Mouse (Mus musculus) G1E (cell line): ENCODE measurements around the gene Rxfp3. TPM values are rescaled to one million over a fixed set of nuclear protein-coding genes. Genes with fewer than 3 reads are reported as not detected.

Experiments
- ATAC-seq: 2 replicates; pipeline ENCODE4 v1.8.0; 2016; ENCODE audit warnings: mild to moderate bottlenecking; ENCODE audit not compliant: insufficient number of reproducible peaks, poor library complexity, low FRiP score, severe bottlenecking; ENCODE audit errors: extremely low read depth
- DNase-seq: peaks from one replicate; pipeline ENCODE4 v3.0.0; 2012; ENCODE audit warnings: low spot score
- H3K27me3 ChIP-seq: 2 replicates; pipeline ENCODE4 v1.6.1; 2012; ENCODE audit warnings: mild to moderate bottlenecking, low read length, inconsistent platforms; ENCODE audit not compliant: insufficient read depth
- H3K36me3 ChIP-seq: replicated peaks from 2 replicates; pipeline ENCODE3; 2012; ENCODE audit warnings: mild to moderate bottlenecking, inconsistent platforms
- H3K4me1 ChIP-seq: 2 replicates; pipeline ENCODE4 v1.6.1; 2012; ENCODE audit warnings: low read depth, low read length, inconsistent platforms, mixed read lengths; ENCODE audit not compliant: insufficient read depth
- H3K4me3 ChIP-seq: 2 replicates; pipeline ENCODE4 v1.5.1; 2012; ENCODE audit warnings: low read depth, mild to moderate bottlenecking, inconsistent platforms, low read length, moderate library complexity, mixed read lengths
- H3K9me3 ChIP-seq: replicated peaks from 2 replicates; pipeline ENCODE4 v1.6.1; 2012; ENCODE audit warnings: inconsistent platforms
- CTCF ChIP-seq: IDR thresholded peaks from 2 replicates; pipeline ENCODE4 v1.5.1; 2012; ENCODE audit warnings: low read depth, low read length, inconsistent platforms, mixed read lengths
- GATA1 ChIP-seq: IDR thresholded peaks from 2 replicates; pipeline ENCODE4 v1.6.1; 2012; ENCODE audit warnings: borderline replicate concordance, low read length, inconsistent platforms, mixed read lengths
- GATA2 ChIP-seq: IDR thresholded peaks from 2 replicates; pipeline ENCODE4 v1.6.1; 2012; ENCODE audit warnings: low read depth, low read length, inconsistent platforms, borderline replicate concordance
- POLR2AphosphoS5 ChIP-seq: IDR thresholded peaks from 2 replicates; pipeline ENCODE4 v1.6.1; 2012; ENCODE audit warnings: low read depth, low read length, inconsistent platforms; ENCODE audit not compliant: insufficient replicate concordance
- TAL1 ChIP-seq: conservative IDR thresholded peaks from 2 replicates; pipeline ENCODE4 v1.6.1; 2012; ENCODE audit warnings: low read depth, low read length, inconsistent platforms, mixed read lengths
- polyA plus RNA-seq: library from polyadenylated mRNA; stranded (reverse); fragments of >175 nt; gene quantifications from 2 replicates; pipeline ENCODE4 v1.2.3, GENCODE M21; 2012
- total RNA-seq, 2 experiments: library from RNA; stranded (forward) in 1 of 2; stranded (reverse) in 1 of 2; fragments of 200-1000 nt in 1 of 2; fragments of >200 nt in 1 of 2; fragmentation: Nextera tagmentation in 1 of 2; gene quantifications; 2 replicates each; pipeline ENCODE4 v1.2.3; 2014 to 2017

Rxfp3 gene
- total RNA-seq (2014; fragmentation: Nextera tagmentation), result not detected in 2 replicates
- total RNA-seq (2017), result 0.12 TPM in 1 of 2 replicates, not detected in the other
- not detected in 2 replicates for polyA plus RNA-seq

DNA sequence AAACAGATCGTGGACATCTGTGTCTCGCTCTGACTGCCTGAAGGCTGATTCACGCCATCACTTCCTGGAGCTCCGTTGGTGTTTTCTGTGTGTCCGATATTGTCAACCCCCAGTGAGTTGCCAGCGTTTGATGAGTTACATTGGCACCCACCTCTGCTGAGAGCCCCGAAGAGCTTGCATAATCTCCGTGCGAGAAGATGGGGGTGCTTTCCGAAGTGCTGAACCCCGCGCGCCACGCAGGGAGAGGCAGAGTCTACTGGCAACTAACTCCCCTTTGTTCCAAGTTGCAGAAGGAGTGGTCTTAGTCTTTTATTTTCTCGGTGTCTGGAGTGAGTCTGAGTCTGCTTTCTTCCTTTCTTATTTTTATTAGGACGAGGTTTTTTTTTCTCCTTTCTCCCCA is at the start of gene Rxfp3:
Gene Rxfp3, minus strand, starts transcription at position 281 of the 400 bp plus-strand sequence.
- H3K4me1 ChIP-seq, result peaks cover 4% of the 10 kb centered on the region; the same call in 1 of the 2 replicates
- H3K27me3 ChIP-seq, result peaks cover 12% of the 10 kb centered on the region; the same call in 1 of the 2 replicates
- no peak for ATAC-seq
- DNase-seq, result no peak
- TF ChIP-seq GATA2 (no peak), GATA1 (no peak), POLR2AphosphoS5 (no peak), TAL1 (no peak), CTCF (no peak)
- H3K9me3 ChIP-seq, result no peaks in the 10 kb centered on the region
- H3K36me3 ChIP-seq, result no peaks in the 10 kb centered on the region
- no peak within 1 kb of the TSS for H3K4me3 ChIP-seq

DNA sequence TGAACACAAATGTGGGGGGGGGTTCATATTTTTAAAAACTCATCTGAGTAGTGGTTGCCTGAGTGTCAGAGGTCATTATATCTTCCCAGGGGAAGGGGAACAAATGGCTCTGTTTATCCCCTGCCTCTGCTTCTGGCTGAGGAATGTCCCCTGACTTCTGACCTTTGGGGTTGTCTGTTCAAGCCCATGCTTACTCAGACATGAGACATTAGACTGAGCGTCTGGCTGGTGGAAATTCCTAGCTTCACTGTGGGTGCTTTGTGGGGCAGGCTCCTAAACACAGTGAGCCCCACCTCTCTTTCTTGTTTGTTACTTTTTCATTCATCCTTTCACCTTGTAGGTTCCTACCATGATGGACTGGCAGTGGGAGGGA is 47.2 kb upstream of the Rxfp3 start:
- Histone ChIP-seq H3K4me3 (no peak overlapping the region), H3K4me1 (no peaks in the 10 kb centered on the region), H3K27me3 (no peaks in the 10 kb centered on the region), H3K36me3 (no peaks in the 10 kb centered on the region), H3K9me3 (no peaks in the 10 kb centered on the region)
- ATAC-seq, result no peak
- DNase-seq, result no peak
- no peak for TF ChIP-seq POLR2AphosphoS5

DNA sequence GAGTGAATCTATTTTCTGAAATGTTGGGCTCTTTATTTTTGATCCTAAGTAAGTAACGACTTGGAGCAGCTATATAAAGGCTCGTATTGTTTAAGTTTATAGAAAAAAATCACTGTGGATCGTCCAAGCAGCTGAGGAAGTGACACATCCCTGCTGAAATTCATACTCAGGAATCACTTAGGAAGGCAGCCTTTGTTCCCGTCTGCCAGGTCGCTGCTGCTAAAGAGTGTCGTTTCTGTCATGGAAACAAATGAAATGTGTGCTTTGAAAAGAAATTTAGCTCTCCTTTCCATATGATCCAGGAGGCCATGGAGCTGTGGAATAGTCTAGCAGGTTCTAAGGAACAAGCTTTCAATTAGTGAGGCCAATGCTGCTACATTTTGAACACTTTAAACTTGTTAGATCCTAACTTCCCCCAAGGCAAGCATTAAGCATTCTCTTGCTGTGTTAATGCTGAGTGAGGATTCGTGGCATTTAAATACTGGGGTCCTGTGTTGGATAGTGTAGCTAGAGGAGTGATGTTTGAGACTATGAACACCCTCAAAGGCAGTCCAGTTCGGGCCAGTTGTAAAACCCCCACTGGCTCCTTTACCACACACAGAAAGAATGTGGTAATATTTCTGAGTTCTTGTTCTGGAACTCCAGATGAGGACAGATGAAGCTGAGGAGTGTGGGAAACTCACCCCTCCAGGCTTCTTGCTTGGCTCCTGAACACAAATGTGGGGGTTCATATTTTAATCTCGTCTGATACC is 46.6 kb upstream of the Rxfp3 start:
- Histone ChIP-seq H3K4me1 (no peaks in the 10 kb centered on the region), H3K36me3 (no peaks in the 10 kb centered on the region), H3K9me3 (no peaks in the 10 kb centered on the region), H3K4me3 (no peak overlapping the region), H3K27me3 (no peaks in the 10 kb centered on the region)
- TF ChIP-seq GATA1 (no peak), CTCF (no peak), GATA2 (no peak), TAL1 (no peak), POLR2AphosphoS5 (no peak)
- no peak for ATAC-seq
- DNase-seq, result no peak

DNA sequence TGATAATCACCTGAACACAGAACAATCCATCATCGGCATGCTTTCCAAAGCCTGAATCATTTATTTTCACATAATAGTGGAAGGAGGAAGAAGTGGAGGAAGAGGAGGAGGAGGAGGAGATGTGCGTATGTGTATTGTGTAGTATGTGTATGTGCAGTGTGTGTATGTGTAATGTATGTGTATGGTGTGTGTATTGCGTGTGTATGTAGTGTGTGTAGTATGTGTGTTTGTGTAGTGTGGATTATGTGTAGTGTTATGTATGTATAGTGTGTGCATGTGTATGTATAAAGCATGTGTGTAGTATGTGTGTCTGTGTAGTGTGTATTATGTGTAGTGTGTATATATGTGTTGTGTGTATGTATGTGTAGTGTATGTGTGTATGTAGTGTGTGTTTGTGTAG is 45.9 kb upstream of the Rxfp3 start:
- Histone ChIP-seq H3K4me1 (no peaks in the 10 kb centered on the region), H3K9me3 (no peaks in the 10 kb centered on the region), H3K36me3 (no peaks in the 10 kb centered on the region), H3K4me3 (no peak overlapping the region), H3K27me3 (no peaks in the 10 kb centered on the region)
- no peak for DNase-seq
- ATAC-seq, result no peak
- no peak for TF ChIP-seq TAL1
- TF ChIP-seq GATA2, result no peak
- no peak for TF ChIP-seq GATA1
- no peak for TF ChIP-seq POLR2AphosphoS5

DNA sequence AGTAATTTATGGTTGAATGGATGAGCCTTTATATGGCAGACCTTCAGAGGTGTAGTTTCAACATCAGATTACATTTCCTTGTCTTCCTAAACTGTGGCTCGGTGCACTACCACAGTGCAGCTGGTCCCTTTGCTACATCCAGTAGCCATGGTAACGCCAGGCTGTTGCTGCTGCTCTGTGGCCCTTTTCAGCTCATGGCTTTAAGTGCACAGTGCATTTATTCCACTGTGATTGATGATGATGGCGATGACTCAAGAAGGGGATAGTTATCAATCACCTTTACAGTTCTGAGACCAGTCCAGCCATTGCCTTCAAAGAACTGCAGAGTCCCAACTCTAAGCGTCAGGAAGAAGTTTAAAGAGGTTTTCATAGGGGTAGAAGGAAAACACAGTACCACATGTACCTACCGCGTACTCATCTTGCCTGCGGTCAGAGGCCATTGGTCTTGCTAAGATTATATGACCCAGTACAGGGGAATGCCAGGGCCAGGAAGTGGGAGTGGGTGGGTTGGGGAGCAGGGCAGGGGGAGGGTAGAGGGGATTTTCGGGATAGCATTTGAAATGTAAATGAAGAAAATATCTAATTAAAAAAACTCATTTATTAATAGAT is 45.3 kb upstream of the Rxfp3 start:
- H3K27me3 ChIP-seq, result no peaks in the 10 kb centered on the region
- H3K4me1 ChIP-seq, result no peaks in the 10 kb centered on the region
- no peaks in the 10 kb centered on the region for H3K9me3 ChIP-seq
- DNase-seq, result no peak
- no peaks in the 10 kb centered on the region for H3K36me3 ChIP-seq
- no peak for ATAC-seq
- TF ChIP-seq TAL1, result no peak
- no peak for TF ChIP-seq POLR2AphosphoS5
- no peak for TF ChIP-seq GATA2
- no peak for TF ChIP-seq CTCF
- no peak for TF ChIP-seq GATA1
- no peak overlapping the region for H3K4me3 ChIP-seq

DNA sequence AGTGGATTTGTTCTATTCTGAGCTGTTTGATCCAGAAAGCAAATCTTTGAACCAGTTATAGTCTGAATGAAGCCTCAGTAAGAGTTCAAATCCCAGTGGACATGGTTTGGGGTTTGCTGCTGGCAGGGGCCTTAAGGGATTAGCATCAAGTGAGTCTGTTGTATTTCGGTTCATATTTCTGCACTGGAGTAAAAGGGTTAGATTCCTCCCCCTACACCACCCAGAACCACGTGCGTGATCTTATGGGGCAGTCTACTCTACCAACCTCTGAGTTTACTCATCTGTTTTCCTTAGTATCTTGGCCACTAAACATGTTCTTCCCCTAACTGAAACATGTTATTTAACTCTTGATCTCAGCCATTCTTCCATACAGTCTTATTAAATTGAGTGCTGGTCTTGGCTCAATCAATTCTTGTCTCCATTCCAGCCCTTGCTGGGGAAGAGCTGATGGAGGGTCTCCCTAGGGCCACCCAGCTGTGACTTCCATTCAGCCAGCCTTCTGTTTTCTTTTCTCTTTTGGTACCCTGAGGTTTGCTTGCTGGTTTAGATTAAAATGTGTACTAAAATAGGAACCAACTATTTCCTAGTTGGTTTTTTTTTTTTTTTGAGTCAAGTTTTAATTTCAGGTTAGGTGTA is 38.1 kb upstream of the Rxfp3 start:
- H3K4me1 ChIP-seq, result no peaks in the 10 kb centered on the region

More for the DNA sequence above, 38.1 kb upstream of the Rxfp3 start:
- H3K4me3 ChIP-seq, result no peak overlapping the region
- no peaks in the 10 kb centered on the region for H3K36me3 ChIP-seq
- ATAC-seq (no peak), DNase-seq (no peak)
- H3K27me3 ChIP-seq, result peaks cover 2% of the 10 kb centered on the region; the same call in 1 of the 2 replicates
- TF ChIP-seq CTCF, result no peak
- TF ChIP-seq TAL1, result no peak
- no peak for TF ChIP-seq GATA2
- TF ChIP-seq POLR2AphosphoS5, result no peak
- no peak for TF ChIP-seq GATA1
- H3K9me3 ChIP-seq, result no peaks in the 10 kb centered on the region
